Mouse (Mus musculus): ENCODE data around the gene Olfr794.

The Olfr794 gene

DNA sequence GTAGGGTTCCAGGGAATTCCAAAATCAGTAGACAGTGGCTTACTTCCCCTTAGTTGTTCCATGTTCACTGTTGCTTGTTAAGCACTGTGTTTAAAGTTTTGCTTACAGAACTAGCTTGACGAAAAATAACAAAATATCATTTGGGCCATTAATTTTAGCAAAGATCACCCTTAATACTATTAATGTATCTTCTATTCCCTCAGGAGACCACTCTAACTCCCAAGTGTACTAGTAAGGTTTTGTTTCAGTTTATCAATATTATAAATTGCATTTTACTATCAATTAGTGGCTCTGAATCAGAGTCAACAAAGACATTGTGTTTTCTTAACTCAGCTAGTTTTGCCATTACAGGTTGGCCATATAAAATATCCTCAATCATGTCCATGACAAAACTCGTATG lies at the start of gene Olfr794:
Gene Olfr794 (plus strand): TSS at position 301 of the 400 bp plus-strand sequence.
- CTCF ChIA-PET = no interaction called here
- POLR2A ChIA-PET = no interaction called here

DNA sequence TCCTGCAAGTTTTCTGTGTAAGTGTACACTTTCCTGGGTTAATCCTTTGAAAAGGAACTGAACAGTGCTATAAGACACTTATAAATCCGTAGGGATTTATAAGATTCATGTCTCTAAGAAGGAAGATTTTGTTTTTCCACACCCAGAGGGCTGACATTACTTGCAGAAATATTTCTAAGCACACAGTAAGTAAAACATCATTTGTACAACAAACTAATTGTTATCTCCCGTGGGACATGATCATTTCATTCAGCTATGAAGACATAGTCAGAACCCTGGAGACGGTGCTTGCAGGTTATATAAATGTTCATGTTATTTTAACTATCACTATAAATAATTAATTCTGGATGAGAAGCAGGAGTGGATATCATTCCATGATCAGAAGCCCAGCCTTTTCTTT lies 46.0 kb upstream of the Olfr794 start, which contains the start of gene Olfr791:
Gene Olfr791 (plus strand): TSS at position 301 of the 400 bp plus-strand sequence.
- ChIA-PET CTCF (no interaction called here), POLR2A (no interaction called here)

DNA sequence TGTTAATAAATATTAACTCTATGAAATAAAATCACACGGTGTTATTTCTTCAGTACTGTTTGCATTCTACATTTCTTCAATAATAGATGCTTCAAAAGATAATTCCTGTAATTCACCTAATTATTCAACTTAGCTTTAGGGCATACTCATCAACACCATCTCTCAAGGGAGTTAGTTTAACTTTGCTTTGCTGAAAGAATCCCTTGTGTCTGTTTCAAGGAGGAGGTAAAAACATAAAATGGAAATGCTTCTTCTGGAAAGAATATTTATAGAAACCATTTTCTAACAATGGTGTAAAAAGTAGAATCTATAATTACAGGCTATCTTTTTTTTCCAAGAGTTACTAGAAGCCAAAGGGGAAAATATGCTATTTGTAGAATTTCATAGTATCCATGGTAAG lies 28.6 kb upstream of the Olfr794 start, which contains the start of gene Olfr792:
Gene Olfr792 (plus strand): TSS at position 301 of the 400 bp plus-strand sequence.
- POLR2A ChIA-PET = no interaction called here

DNA sequence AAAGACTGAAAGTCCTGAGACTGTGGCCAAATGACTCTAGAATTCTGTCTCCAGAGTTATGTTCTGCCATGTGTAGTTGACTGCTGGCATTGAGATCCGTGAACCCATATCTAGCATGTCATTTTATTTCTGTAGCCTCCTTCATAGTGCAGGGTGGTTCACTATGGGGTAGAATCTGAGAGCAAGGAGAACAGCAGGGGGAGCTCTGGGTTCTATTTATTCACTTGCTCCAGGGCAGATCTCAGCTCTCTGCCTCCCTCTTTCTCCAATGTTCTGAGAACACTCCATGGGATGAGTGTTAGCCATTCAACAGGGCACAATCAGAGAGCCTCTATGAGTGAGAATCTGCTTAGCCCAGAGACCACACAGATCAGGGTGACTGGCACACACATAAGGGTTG lies 18.1 kb upstream of the Olfr794 start:
- POLR2A ChIA-PET = no interaction called here
- CTCF ChIA-PET = interaction anchor here in 1 of 4 experiments (0.7 kb wide), 1 partner anchor 66 kb away, joined by 3 read pairs; no protein-coding TSS in a partner anchor

More for the DNA sequence above, 28.6 kb upstream of the Olfr794 start, which contains the start of gene Olfr792:
- CTCF ChIA-PET = no interaction called here

DNA sequence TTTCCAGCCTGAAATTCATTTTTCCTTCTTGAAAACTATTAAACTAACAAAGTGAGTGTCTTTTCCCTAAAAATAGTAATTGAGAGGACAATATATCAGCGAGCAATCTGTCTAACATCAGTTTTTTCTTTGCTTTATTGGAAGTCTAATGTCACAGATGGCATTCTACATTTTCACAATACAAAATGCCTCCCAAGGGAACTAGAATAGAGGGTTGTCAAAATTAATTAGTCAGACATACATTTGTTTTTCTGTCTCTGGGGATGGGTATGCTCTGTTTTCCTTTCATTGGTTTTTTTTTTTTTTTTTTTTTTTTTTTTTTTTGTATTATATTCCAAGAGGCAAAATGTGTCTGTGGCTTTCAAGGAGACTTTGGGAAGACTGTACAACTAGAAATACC lies 9.6 kb downstream of the Olfr794 start:
- POLR2A ChIA-PET = no interaction called here
- CTCF ChIA-PET = no interaction called here

DNA sequence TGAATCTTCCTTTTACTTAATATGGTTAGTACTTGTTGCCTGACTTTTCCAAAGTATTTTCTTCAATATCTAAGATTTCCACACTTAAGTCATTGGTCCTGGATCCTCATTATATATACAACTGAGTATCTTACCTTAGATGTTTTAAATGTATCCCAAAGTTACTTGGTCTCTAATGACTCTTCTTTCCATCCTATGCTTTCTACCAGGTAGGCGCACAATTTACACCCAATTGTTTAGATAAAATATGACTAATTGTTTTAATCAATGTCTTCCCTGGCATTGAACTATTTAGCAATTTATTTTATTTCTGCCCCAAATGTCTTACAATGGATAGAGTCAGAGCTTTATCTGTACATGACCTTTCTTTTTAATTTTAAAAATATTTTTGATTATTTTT lies 45.0 kb downstream of the Olfr794 start, which contains the start of gene Olfr796:
Gene Olfr796 (minus strand): TSS at position 101 of the 400 bp plus-strand sequence.
- ChIA-PET POLR2A (no interaction called here), CTCF (no interaction called here)

DNA sequence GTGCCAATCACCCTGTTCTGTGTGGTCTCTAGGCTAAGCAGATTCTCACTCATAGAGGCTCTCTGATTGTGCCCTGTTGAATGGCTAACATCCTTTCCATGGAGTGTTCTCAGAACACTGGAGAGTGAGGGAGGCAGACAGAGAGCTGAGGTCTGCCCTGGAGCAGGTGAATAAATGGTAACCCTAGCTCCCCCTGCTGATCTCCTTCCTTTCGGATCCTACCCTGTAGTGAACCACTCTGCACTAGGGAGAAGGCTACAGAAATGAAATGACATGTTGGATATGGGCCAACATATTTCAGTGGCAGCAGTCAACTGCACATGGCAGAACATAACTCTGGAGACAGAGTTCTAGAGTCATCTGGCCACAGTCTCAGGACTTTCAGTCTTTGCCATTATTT lies 54.3 kb downstream of the Olfr794 start:
- POLR2A ChIA-PET = no interaction called here
- CTCF ChIA-PET = interaction anchor here in 1 of 4 experiments (0.5 kb wide), 1 partner anchor 816 kb away, joined by 13 read pairs; no protein-coding TSS in a partner anchor
